Mouse (Mus musculus) small intestine, adult 2 months (tissue): ENCODE measurements at regions not wholly inside any gene's neighbourhood (a gene's known extent, or its start where the extent isn't known, plus 50 kb on each side); places are given as distances from the start of the nearest gene placed in this dataset.

Experiments used
- H3K27ac ChIP-seq: fragments of 200-500 bp; 2 replicates; pipeline ENCODE4 v1.5.1; 2012; ENCODE audit warnings: low read depth, low read length, control low read depth, inconsistent platforms; ENCODE audit not compliant: insufficient read depth
- H3K27me3 ChIP-seq: fragments of 200-500 bp; 2 replicates; pipeline ENCODE4 v1.6.1; 2012; ENCODE audit warnings: mild to moderate bottlenecking, moderate library complexity, low read length, inconsistent platforms; ENCODE audit not compliant: control insufficient read depth, insufficient read depth
- H3K36me3 ChIP-seq: fragments of 200-500 bp; 2 replicates; pipeline ENCODE4 v1.6.1; 2012; ENCODE audit warnings: mild to moderate bottlenecking, low read length, control low read depth, inconsistent platforms; ENCODE audit not compliant: control insufficient read depth, insufficient read depth
- H3K4me1 ChIP-seq: fragments of 200-500 bp; 2 replicates; pipeline ENCODE4 v1.6.1; 2012; ENCODE audit warnings: low read length, inconsistent platforms, mixed read lengths; ENCODE audit not compliant: control insufficient read depth, insufficient read depth, insufficient read length
- H3K4me3 ChIP-seq: fragments of 200-500 bp; 2 replicates; pipeline ENCODE4 v1.5.1; 2012; ENCODE audit warnings: low read depth, mild to moderate bottlenecking, control low read depth, inconsistent platforms, low read length, moderate library complexity
- CTCF ChIP-seq: fragments of 200-500 bp; IDR thresholded peaks from 2 replicates; pipeline ENCODE4 v1.5.1; 2012; ENCODE audit warnings: low read depth, mild to moderate bottlenecking, control low read depth, inconsistent platforms, low read length, moderate library complexity, mixed read lengths; ENCODE audit not compliant: insufficient replicate concordance, insufficient read length; ENCODE audit errors: extremely low read depth
- POLR2A ChIP-seq: fragments of 200-500 bp; IDR thresholded peaks from 2 replicates; pipeline ENCODE4 v1.6.1; 2012; ENCODE audit warnings: low read depth, mild to moderate bottlenecking, control low read depth, inconsistent platforms, low read length, moderate library complexity
- WGBS: fragments of 180-500 bp; shearing (Covaris S2); methylation state at CpG from one replicate; pipeline ENCODE4 v1.1.7; 2018; 5-methylcytosine and 5-hydroxymethylcytosine counted together

GRCm38 (mm10) chr13:102153785-102154608, 386.0 kb upstream of the Pik3r1 start:
- no peak overlapping the region for H3K4me3 ChIP-seq
- no peaks in the 10 kb centered on the region for H3K36me3 ChIP-seq
- TF ChIP-seq POLR2A (no peak), CTCF (no peak)
- WGBS, result 70% methylated on average over 5 of the region's 5 CpGs
- H3K27me3 ChIP-seq, result no peaks in the 10 kb centered on the region
- no peak overlapping the region for H3K27ac ChIP-seq
- H3K4me1 ChIP-seq, result no peaks in the 10 kb centered on the region

DNA sequence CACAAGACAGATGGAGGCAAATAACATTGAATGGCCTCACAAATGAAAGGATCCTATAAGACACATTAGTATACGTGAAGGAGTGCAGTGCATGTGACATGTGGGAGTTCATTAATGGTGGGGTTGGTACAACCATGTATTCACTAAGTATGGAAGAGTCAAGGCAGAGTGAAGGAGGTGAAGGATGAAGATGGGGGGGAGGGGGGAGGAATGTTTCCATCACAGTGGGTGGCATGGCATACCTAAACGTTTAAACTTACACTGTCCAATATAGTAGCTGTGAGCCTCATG, 386.5 kb upstream of the Pik3r1 start:
- H3K36me3 ChIP-seq, result no peaks in the 10 kb centered on the region
- WGBS, result 79% methylated on average over 2 of the region's 2 CpGs
- H3K27me3 ChIP-seq, result no peaks in the 10 kb centered on the region
- H3K27ac ChIP-seq, result no peak overlapping the region
- no peak for TF ChIP-seq CTCF
- TF ChIP-seq POLR2A, result no peak
- no peak overlapping the region for H3K4me3 ChIP-seq
- H3K4me1 ChIP-seq, result no peaks in the 10 kb centered on the region

DNA sequence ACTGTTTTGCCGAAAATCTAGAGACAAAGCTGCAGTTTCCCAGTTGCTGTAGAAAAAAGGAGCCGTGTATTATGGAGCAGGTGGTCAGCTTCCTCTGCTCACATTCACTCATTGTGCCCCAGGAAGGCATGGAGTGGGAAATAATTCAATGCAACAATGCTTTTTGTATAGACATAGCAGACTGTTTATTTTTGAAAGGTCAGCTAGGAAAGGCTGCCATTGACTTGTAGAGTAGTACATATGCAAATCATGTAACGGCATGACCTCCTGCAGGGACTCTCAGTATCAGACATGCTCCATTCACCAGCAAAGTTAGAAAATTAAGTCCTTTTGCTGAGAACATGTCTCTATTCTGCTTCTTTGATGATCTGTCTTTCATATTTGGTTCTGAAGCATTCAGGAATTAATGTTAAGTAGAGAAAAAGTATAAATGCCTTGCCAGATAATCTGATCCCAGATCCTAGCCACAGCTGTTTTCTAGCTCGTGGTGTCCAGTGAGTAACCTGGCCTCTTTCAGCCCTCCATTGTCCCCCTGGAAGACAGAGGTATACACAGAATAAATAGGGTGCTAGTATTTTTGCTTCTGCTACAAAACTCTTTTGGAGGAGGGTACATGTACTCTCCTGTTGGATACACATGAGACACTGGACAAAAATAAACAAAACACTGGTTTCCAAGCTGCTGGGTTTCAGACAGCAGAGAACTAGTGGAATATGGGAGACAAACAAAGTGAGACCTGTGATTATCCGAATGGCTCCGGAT, 389.5 kb upstream of the Pik3r1 start:
- no peaks in the 10 kb centered on the region for H3K36me3 ChIP-seq
- H3K27ac ChIP-seq, result no peak overlapping the region
- no peaks in the 10 kb centered on the region for H3K4me1 ChIP-seq
- H3K4me3 ChIP-seq, result no peak overlapping the region
- no peak for TF ChIP-seq POLR2A
- no peaks in the 10 kb centered on the region for H3K27me3 ChIP-seq
- WGBS, result 90% methylated on average over 6 of the region's 6 CpGs

GRCm38 (mm10) chr13:102173382-102174234, 405.6 kb upstream of the Pik3r1 start:
- Histone ChIP-seq H3K4me3 (no peak overlapping the region), H3K27me3 (no peaks in the 10 kb centered on the region), H3K4me1 (no peaks in the 10 kb centered on the region), H3K36me3 (no peaks in the 10 kb centered on the region), H3K27ac (no peak overlapping the region)
- whole genome bisulfite sequencing, result 78% methylated on average over 9 of the region's 9 CpGs
- TF ChIP-seq POLR2A (no peak), CTCF (no peak)

DNA sequence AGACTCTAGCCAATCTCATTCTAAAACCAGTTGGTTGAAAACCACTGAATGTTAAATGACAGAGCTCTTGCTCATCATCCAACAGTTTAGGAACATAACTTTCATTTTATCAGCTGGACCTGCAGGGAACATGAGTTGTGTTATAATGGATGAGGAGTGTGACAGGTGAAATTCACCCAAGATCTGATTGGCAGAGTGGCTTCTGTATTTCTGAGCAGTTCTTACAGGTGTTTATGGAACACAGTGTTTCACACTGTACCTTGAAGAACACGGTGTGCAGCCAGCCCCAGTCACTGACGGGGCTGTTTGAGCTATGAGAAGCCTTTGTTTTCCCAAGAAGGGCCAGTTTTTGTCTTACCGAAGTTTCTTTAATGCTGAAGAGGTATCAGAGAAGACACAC, 406.4 kb upstream of the Pik3r1 start:
- 87% methylated on average over 3 of the region's 3 CpGs for WGBS
- no peak overlapping the region for H3K27ac ChIP-seq
- H3K4me3 ChIP-seq, result no peak overlapping the region
- no peaks in the 10 kb centered on the region for H3K27me3 ChIP-seq
- H3K4me1 ChIP-seq, result no peaks in the 10 kb centered on the region
- no peaks in the 10 kb centered on the region for H3K36me3 ChIP-seq
- TF ChIP-seq CTCF (no peak), POLR2A (no peak)

DNA sequence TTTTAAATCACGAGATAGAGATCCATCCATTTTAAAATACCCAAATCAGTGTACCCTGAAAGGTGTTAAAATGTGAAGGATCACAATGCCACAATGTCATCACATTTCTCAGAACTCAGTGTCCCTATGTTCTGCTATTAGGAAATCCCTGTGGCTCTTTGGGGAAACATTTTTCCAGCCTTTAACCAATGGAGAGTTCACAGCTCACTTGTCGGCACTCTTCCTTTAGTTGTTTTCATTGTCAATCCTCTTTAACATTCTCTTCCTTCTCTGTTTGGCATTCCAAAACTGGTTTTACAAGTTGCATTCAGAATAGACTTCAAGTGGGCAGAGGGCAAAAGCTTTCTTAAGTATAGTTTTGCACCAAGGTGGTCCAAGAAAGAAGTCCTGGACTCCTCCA, 406.9 kb upstream of the Pik3r1 start:
- TF ChIP-seq CTCF (no peak), POLR2A (no peak)
- H3K36me3 ChIP-seq, result no peaks in the 10 kb centered on the region
- H3K27ac ChIP-seq, result no peak overlapping the region
- 87% methylated on average over 2 of the region's 2 CpGs for WGBS
- H3K4me3 ChIP-seq, result no peak overlapping the region
- H3K4me1 ChIP-seq, result no peaks in the 10 kb centered on the region
- H3K27me3 ChIP-seq, result no peaks in the 10 kb centered on the region

GRCm38 (mm10) chr13:102175406-102175805, 407.4 kb upstream of the Pik3r1 start:
- H3K36me3 ChIP-seq, result no peaks in the 10 kb centered on the region
- H3K27ac ChIP-seq, result no peak overlapping the region
- WGBS, result 100% methylated on average over 1 of the region's 1 CpGs
- H3K4me3 ChIP-seq, result no peak overlapping the region
- no peak for TF ChIP-seq POLR2A
- TF ChIP-seq CTCF, result no peak
- H3K4me1 ChIP-seq, result no peaks in the 10 kb centered on the region
- H3K27me3 ChIP-seq, result no peaks in the 10 kb centered on the region
